Mouse (Mus musculus): Measurements from ENCODE around the gene Ppih. TPM values are rescaled to one million over a fixed set of nuclear protein-coding genes. Genes with fewer than 3 reads are reported as not detected.
"Not testable (repeated sequence)": the region's sequence is repeated elsewhere in the genome, so short reads cannot be mapped to it uniquely, and the experiment has no call there.

Ppih gene
- total RNA-seq, 1 experiment from 2014 or later: 75.4 TPM

- ATAC-seq (replicated peaks; ENCODE audit: insufficient number of reproducible peaks, low FRiP score, low TSS enrichment, poor library complexity, severe bottlenecking): no peak
Measured at GRCm38 (mm10) chr4:119293574-119294258, 26.6 kb downstream of the Ppih start.

DNA sequence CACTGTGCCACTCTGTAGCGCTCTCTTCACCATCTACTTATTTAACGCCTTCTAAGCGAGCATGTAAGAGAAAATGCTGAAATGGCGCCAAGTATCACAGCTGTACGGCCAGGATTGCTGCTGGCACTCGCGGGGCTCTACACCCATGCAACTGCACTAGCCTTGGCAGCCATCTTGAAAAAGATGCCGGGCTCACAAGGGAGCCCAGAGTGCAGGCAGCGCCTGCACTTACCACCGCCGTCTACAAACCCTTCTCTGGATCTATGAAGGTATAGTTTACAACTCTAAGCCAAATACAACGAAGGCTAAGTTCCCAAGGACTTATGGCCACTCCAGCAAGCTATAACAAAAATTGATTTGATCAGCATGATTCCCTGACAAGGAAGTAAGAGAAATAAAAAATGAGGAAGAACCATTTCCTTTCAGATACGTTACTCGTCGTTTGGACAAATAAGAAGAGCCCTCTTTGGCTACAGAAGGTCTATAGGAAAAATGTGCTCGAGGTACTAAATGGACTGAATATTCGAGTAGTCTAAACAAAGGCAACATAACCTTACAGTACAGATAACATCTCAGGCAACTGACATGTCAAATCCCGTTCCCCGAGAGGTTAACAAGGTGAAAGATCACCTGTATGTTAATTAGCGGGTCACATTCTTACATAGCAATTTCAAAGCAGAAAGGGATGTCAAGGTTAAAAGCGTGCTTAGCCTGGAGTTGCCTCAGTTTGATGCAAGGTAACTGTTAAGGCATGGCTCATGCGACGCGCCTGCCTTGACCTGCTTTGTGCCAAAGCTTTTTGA, 27.4 kb downstream of the Ppih start:
- ATAC-seq (replicated peaks; ENCODE audit: insufficient number of reproducible peaks, low FRiP score, low TSS enrichment, poor library complexity, severe bottlenecking): peak; percentile 38; the same call in 1 of the 2 replicates

GRCm38 (mm10) chr4:119291921-119292320, 28.4 kb downstream of the Ppih start:
- ATAC-seq (replicated peaks; ENCODE audit: insufficient number of reproducible peaks, low FRiP score, low TSS enrichment, poor library complexity, severe bottlenecking): no peak

DNA sequence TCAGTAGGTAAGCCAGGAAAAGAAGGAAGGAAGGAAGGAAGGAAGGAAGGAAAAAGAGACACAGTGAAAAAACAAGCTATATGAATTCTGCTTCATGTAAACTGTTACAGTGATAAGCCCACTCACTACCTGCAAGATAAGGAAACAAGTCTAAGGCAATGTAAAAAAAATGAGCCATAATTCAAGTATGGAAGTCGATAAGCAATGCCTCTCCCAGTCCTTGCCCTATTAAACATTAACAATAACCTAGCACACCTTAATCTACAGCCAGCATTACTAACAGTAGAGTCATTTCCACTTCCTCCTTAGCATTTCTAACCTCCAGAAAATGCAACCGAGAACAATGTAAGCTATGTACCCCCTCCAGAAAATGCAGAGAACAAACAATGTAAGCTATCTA, 35.0 kb downstream of the Ppih start:
- no peak for ATAC-seq (replicated peaks; ENCODE audit: insufficient number of reproducible peaks, low FRiP score, low TSS enrichment, poor library complexity, severe bottlenecking)

DNA sequence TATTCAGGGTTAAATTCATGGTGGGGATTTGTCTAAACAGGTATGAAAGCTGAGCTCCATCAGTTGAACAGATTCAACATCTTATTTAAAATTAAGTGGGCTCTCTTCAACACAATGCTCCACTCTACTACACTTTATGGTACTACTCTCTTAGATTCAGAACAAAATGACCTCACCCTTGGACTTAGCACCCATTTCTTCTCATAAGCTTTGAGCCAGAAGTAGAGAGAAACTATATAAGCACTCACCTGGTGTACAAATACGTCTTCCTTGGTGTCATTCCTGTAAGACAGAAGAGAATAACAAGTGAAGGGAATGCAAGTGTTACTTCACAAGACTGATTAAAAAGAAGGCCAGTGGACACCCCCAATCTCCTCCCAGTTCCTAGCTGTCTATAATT, 35.5 kb downstream of the Ppih start:
- ATAC-seq (replicated peaks; ENCODE audit: insufficient number of reproducible peaks, low FRiP score, low TSS enrichment, poor library complexity, severe bottlenecking): no peak

DNA sequence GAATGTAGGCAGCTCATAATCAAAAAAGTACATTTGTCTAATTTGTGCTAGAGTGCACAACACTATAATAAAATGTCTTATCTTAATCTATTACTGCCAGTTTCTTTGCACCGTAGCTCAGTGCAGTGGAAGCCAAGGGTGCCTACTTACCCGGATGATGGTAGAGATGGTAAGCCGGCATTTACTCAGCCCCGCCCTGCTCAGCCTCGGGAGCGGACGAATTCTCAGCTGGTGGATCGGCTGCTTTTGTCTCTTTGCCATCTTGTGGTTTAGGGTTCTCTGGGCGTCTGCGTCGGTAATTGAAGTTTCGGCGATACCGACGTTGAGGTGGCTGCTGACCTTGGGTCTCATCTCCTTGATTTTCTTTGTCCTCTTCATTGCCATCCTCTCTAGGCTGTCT, 41.6 kb downstream of the Ppih start:
- ATAC-seq (replicated peaks; ENCODE audit: insufficient number of reproducible peaks, low FRiP score, low TSS enrichment, poor library complexity, severe bottlenecking): not testable (repeated sequence)

DNA sequence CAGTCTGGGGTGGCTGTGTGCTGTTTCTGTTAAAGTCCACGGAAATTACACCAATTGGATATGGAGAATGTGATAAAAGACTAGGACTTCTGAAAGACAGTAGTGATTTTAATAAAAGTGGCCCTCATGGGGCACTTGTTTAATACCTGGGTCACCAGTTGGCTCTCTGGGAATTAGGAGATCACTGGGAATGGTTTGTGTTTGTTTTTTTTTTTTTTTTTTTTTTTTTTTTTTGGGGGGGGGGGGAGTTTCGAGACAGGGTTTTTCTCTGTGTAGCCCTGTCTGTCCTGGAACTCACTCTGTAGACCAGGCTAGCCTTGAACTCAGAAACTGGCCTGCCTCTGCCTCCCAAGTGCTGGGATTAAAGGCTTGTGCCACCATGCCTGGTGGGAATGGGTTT, 44.6 kb downstream of the Ppih start:
- no peak for ATAC-seq (replicated peaks; ENCODE audit: insufficient number of reproducible peaks, low FRiP score, low TSS enrichment, poor library complexity, severe bottlenecking)

DNA sequence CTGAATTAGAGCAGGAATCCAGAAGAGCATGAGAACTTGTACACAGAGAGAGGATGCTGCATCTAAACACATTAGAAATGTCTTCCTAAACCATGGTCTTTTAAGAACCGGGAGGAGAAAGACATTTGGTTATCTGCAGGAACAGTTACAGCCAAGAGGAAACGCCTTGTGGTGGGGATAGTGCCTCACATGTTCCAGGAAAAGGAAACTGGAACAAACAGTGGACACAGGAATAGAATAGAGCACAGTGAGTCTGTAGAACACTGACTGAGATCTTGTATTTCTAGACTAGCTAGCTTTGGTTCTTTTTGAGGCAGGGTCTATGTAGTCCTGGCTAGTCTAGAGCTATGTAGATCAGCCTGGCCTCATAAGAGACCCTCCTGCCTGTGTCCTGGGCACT, 45.1 kb downstream of the Ppih start:
- ATAC-seq (replicated peaks; ENCODE audit: insufficient number of reproducible peaks, low FRiP score, low TSS enrichment, poor library complexity, severe bottlenecking): no peak

DNA sequence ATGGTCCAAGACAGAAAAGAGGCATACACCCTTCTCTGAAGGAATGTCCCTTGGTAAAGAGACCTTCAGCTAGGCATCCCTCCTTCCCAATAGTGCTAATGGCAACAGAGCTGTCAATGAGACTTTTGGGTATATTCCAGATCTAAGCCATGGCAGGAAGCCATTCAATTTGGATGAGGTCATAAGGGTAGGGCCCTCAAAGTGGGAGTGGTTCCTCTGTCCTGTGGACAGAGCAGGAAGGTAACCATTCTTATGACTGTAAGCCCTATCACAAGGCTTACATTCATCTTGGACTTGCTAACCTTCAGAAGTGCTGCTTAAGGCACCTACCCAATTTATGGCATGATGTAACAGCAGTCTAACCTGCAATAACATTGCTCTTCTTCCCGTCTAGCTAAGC, 45.7 kb downstream of the Ppih start:
- no peak for ATAC-seq (replicated peaks; ENCODE audit: insufficient number of reproducible peaks, low FRiP score, low TSS enrichment, poor library complexity, severe bottlenecking)

DNA sequence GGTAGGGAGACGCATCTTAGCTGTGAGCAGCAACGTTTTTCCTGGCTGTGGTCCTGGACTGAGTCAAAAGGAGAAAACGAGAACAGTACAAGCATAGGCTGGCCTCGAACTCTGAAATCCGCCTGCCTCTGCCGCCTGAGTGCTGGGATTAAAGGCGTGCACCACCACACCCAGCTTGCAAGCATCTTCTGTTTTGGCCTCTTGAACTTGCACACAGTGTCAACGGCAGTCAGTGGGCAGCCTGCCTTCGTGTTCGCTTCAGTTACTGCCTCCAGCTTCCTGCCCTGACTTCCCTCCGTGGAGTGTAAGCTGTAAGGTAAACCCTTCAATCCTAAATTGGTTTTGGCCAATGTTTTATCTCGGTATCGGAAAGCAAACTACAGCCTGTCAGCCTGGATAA, 53.7 kb downstream of the Ppih start:
- ATAC-seq (replicated peaks; ENCODE audit: insufficient number of reproducible peaks, low FRiP score, low TSS enrichment, poor library complexity, severe bottlenecking): no peak

GRCm38 (mm10) chr4:119263459-119263858, 56.9 kb downstream of the Ppih start:
- ATAC-seq (replicated peaks; ENCODE audit: insufficient number of reproducible peaks, low FRiP score, low TSS enrichment, poor library complexity, severe bottlenecking): no peak

GRCm38 (mm10) chr4:119262483-119262882, 57.9 kb downstream of the Ppih start:
- ATAC-seq (replicated peaks; ENCODE audit: insufficient number of reproducible peaks, low FRiP score, low TSS enrichment, poor library complexity, severe bottlenecking): no peak

GRCm38 (mm10) chr4:119261087-119261713, 59.1 kb downstream of the Ppih start:
- no peak for ATAC-seq (replicated peaks; ENCODE audit: insufficient number of reproducible peaks, low FRiP score, low TSS enrichment, poor library complexity, severe bottlenecking)

GRCm38 (mm10) chr4:119259344-119260254, 60.7 kb downstream of the Ppih start:
- no peak; the same call in 1 of the 2 replicates for ATAC-seq (replicated peaks; ENCODE audit: insufficient number of reproducible peaks, low FRiP score, low TSS enrichment, poor library complexity, severe bottlenecking)

- ATAC-seq (replicated peaks; ENCODE audit: insufficient number of reproducible peaks, low FRiP score, low TSS enrichment, poor library complexity, severe bottlenecking): no peak
Measured at GRCm38 (mm10) chr4:119257083-119257482, 63.3 kb downstream of the Ppih start.

DNA sequence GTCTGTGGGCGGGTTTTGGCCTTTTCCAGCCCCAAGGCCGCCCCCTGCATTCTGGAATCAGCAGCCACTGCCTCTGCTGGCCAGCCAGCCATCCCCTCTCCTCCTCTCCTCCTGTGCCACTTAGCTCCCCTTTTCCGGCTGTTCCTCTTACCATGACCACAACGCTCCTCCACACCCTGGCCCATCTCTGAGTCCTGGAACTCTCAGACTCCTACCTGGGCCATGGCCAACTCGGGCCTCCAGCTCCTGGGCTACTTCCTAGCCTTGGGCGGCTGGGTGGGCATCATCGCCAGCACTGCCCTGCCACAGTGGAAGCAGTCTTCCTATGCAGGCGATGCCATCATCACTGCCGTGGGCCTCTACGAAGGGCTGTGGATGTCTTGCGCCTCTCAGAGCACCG, 65.0 kb downstream of the Ppih start, which contains the start of gene Cldn19:
Gene Cldn19 (plus strand): TSS at position 64 of the 400 bp plus-strand sequence.
- ATAC-seq (replicated peaks; ENCODE audit: insufficient number of reproducible peaks, low FRiP score, low TSS enrichment, poor library complexity, severe bottlenecking): no peak

DNA sequence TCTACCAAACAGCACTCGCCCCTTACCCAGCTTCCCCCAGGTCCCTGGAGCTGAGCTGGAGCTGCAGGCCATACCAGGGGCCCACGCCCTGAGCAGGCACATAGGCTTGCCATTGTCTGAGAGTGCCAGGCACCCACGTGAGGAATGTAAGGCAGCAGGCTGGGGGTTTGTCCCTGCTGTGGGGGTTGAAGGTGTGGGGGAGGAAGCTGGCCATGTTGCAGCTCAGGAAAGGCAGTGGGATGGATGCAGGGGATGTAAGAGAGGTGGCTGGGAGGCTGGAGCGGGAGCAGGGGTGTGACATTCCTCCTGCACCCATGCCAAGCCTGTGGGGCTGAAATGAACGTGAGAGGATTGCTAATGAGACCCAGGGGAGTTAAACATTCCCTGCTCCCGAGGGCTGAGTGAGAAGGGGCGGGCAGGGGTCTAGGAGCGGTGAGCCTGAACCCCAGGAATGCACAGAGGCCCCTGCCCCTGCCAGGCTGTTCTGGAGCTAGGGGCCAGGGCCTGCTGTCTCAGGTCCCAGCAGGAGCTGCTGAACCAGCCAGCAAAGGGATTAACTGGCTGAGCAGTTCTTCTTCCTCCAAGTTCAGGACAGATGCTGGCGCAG, 66.2 kb downstream of the Ppih start:
- ATAC-seq (replicated peaks; ENCODE audit: insufficient number of reproducible peaks, low FRiP score, low TSS enrichment, poor library complexity, severe bottlenecking): no peak

- ATAC-seq (replicated peaks; ENCODE audit: insufficient number of reproducible peaks, low FRiP score, low TSS enrichment, poor library complexity, severe bottlenecking): no peak
Measured at GRCm38 (mm10) chr4:119252025-119252808, 68.1 kb downstream of the Ppih start.

Measured in monocyte, adult 5-6 weeks (primary cell).